Comparison of ENCODE assay signal across 9 mouse cellular contexts in genomic region chr3:108423844-108424801, GRCm38 (mm10). TPM values are rescaled to one million over a fixed set of nuclear protein-coding genes. Genes with fewer than 3 reads are reported as not detected.
DNase-seq lines count a peak whose midpoint lies in the region; ATAC-seq lines count a peak whose summit lies in the region.
"Had no signal": no experiment of that assay in that cellular context is flagged by ENCODE, and none has a peak within 500 bp of the region (broad histone marks: within the 10 kb centered on the region; RNA-seq: fewer than 3 reads in every experiment).

No protein-coding gene starts in this region.

- peak; percentile 73 for ATAC-seq in cerebellum, adult (ENCODE audit: insufficient number of reproducible peaks, low FRiP score, low TSS enrichment)
- ATAC-seq in hindbrain, embryonic 13.5 days (ENCODE audit: low FRiP score) = peak; percentile 80
- peak; percentile 59; the same call in 1 of the 2 replicates for ATAC-seq in limb, embryonic 11.5 days (ENCODE audit: insufficient number of reproducible peaks, low FRiP score, low TSS enrichment, low read depth)
- ATAC-seq in midbrain, embryonic 13.5 days = peak; percentile 77

- no peak for DNase-seq in cerebellum, postnatal 4 days (ENCODE audit: low spot score in 2 of 2)
- DNase-seq in adrenal gland, postnatal 10 days = peak; percentile 74
- peak; percentile 86 for DNase-seq in fibroblast of lung, adult 2 months (ENCODE audit: low read depth)
- DNase-seq in limb, embryonic 11.5 days (ENCODE audit: low spot score) = peak; percentile 59
- DNase-seq in thymus, postnatal 14 days = peak; percentile 67

- H3K4me1 ChIP-seq in hindbrain, embryonic 13.5 days (replicated peaks) = peaks cover 52% of the 10 kb centered on the region
- peaks cover 7% of the 10 kb centered on the region for H3K4me1 ChIP-seq in limb, embryonic 11.5 days (ENCODE audit: control insufficient read depth, insufficient read depth, low read length)
- H3K4me1 ChIP-seq in midbrain, embryonic 13.5 days (replicated peaks) = peaks cover 48% of the 10 kb centered on the region

- H3K36me3 ChIP-seq in hindbrain, embryonic 13.5 days = peaks cover 41% of the 10 kb centered on the region
- peaks cover 20% of the 10 kb centered on the region for H3K36me3 ChIP-seq in limb, embryonic 11.5 days (ENCODE audit: control insufficient read depth, insufficient read depth, low read length)
- H3K36me3 ChIP-seq in midbrain, embryonic 13.5 days = peaks cover 41% of the 10 kb centered on the region

- peak overlapping the region; percentile 25 for H3K4me3 ChIP-seq in hindbrain, embryonic 13.5 days
- H3K4me3 ChIP-seq in limb, embryonic 11.5 days (ENCODE audit: low read depth, low read length) = no peak overlapping the region
- peak overlapping the region; percentile 25 for H3K4me3 ChIP-seq in midbrain, embryonic 13.5 days (replicated peaks)

- no peaks in the 10 kb centered on the region for H3K9me3 ChIP-seq in hindbrain, embryonic 13.5 days
- no peaks in the 10 kb centered on the region for H3K9me3 ChIP-seq in limb, embryonic 11.5 days (ENCODE audit: control insufficient read depth, low read length)
- no peaks in the 10 kb centered on the region for H3K9me3 ChIP-seq in midbrain, embryonic 13.5 days

- no peaks in the 10 kb centered on the region for H3K27me3 ChIP-seq in hindbrain, embryonic 13.5 days
- no peaks in the 10 kb centered on the region for H3K27me3 ChIP-seq in limb, embryonic 11.5 days (ENCODE audit: control insufficient read depth, insufficient read depth, low read length)
- H3K27me3 ChIP-seq in midbrain, embryonic 13.5 days = no peaks in the 10 kb centered on the region

- WGBS in hindbrain, embryonic 13.5 days = 17% methylated on average over 11 of the region's 11 CpGs
- 18% methylated on average over 11 of the region's 11 CpGs for WGBS in limb, embryonic 11.5 days
- 19% methylated on average over 11 of the region's 11 CpGs for WGBS in midbrain, embryonic 13.5 days

- peak overlapping the region; percentile 79 for H3K27ac ChIP-seq in hindbrain, embryonic 13.5 days
- H3K27ac ChIP-seq in limb, embryonic 11.5 days (replicated peaks; ENCODE audit: low read depth, low read length) = no peak overlapping the region
- H3K27ac ChIP-seq in midbrain, embryonic 13.5 days = peak overlapping the region; percentile 68

- H3K9ac ChIP-seq in hindbrain, embryonic 13.5 days = peak overlapping the region; percentile 55
- no peak overlapping the region for H3K9ac ChIP-seq in limb, embryonic 11.5 days (ENCODE audit: low read length)
- H3K9ac ChIP-seq in midbrain, embryonic 13.5 days (replicated peaks) = peak overlapping the region; percentile 59

- H3K4me2 ChIP-seq in hindbrain, embryonic 13.5 days = peak overlapping the region; percentile 49
- H3K4me2 ChIP-seq in limb, embryonic 11.5 days (ENCODE audit: low read depth, severe bottlenecking) = no peak overlapping the region
- H3K4me2 ChIP-seq in midbrain, embryonic 13.5 days (replicated peaks) = peak overlapping the region; percentile 56

RNA-seq across cellular contexts. Expression of gene Celsr2, which starts 8.8 kb away (rescaled TPM):
- total RNA-seq in adrenal gland, postnatal 10 days (2021) = 10 to 100 TPM; 11.1 to 12.1 TPM
- 50.5 and 58.0 TPM in 2 replicates for polyA plus RNA-seq in hindbrain, embryonic 13.5 days (2015; fragmentation: Nextera tagmentation; extraction: Ambion mirVana)
- polyA plus RNA-seq in limb, embryonic 11.5 days (2014; fragmentation: Nextera tagmentation; extraction: Ambion mirVana) = 3.2 and 4.9 TPM in 2 replicates
- 56.5 and 65.5 TPM in 2 replicates for polyA plus RNA-seq in midbrain, embryonic 13.5 days (2015; fragmentation: Nextera tagmentation; extraction: Ambion mirVana)
- polyA plus RNA-seq: C2C12 had no signal

RNA-seq across cellular contexts. Expression of gene Sars, which starts 20.9 kb away (rescaled TPM):
- 100 to 1,000 TPM; 146 to 152 TPM for total RNA-seq in adrenal gland, postnatal 10 days (2021)
- polyA plus RNA-seq in hindbrain, embryonic 13.5 days (2015; fragmentation: Nextera tagmentation; extraction: Ambion mirVana) = 220 and 230 TPM in 2 replicates
- polyA plus RNA-seq in limb, embryonic 11.5 days (2014; fragmentation: Nextera tagmentation; extraction: Ambion mirVana) = 128 and 130 TPM in 2 replicates
- polyA plus RNA-seq in midbrain, embryonic 13.5 days (2015; fragmentation: Nextera tagmentation; extraction: Ambion mirVana) = 208 and 216 TPM in 2 replicates

RNA-seq across cellular contexts. Expression of gene Psrc1, which starts 40.5 kb away (rescaled TPM):
- total RNA-seq in adrenal gland, postnatal 10 days (2021) = 1 to 10 TPM; 6.0 to 6.4 TPM
- polyA plus RNA-seq in hindbrain, embryonic 13.5 days (2015; fragmentation: Nextera tagmentation; extraction: Ambion mirVana) = 13.8 and 13.9 TPM in 2 replicates
- polyA plus RNA-seq in limb, embryonic 11.5 days (2014; fragmentation: Nextera tagmentation; extraction: Ambion mirVana) = 79.5 TPM in 2 replicates
- 23.7 and 25.4 TPM in 2 replicates for polyA plus RNA-seq in midbrain, embryonic 13.5 days (2015; fragmentation: Nextera tagmentation; extraction: Ambion mirVana)

RNA-seq across cellular contexts. Expression of gene Mybphl, which starts 59.4 kb away (rescaled TPM):
- total RNA-seq in adrenal gland, postnatal 10 days (2021) = not detected
- polyA plus RNA-seq in hindbrain, embryonic 13.5 days (2015; fragmentation: Nextera tagmentation; extraction: Ambion mirVana) = 0.13 and 0.21 TPM in 2 replicates
- not detected in 2 replicates for polyA plus RNA-seq in limb, embryonic 11.5 days (2014; fragmentation: Nextera tagmentation; extraction: Ambion mirVana)
- polyA plus RNA-seq in midbrain, embryonic 13.5 days (2015; fragmentation: Nextera tagmentation; extraction: Ambion mirVana) = not detected in 2 replicates
- polyA plus RNA-seq: C2C12 had no signal

Comparison
In these comparisons a context has a peak if more than half of its experiments do, and no peak if none do; other contexts are left out.
1. DNase-seq: peak in adrenal gland, postnatal 10 days (single experiment), fibroblast of lung, adult 2 months (single experiment), limb, embryonic 11.5 days (single experiment) and thymus, postnatal 14 days (single experiment); none in cerebellum, postnatal 4 days (0 of 2).
2. Peak in every context shown above with its lines, with median percentiles within 50 percentile points of each other: ATAC-seq.